Mouse (Mus musculus) liver, embryonic 14.5 days (tissue): ENCODE measurements at regions not wholly inside any gene's neighbourhood (a gene's known extent, or its start where the extent isn't known, plus 50 kb on each side); places are given as distances from the start of the nearest gene placed in this dataset.

ENCODE experiments used
- CTCF ChIP-seq: IDR thresholded peaks from 2 replicates; pipeline ENCODE4 v1.5.1; 2016; ENCODE audit warnings: antibody characterized with exemption, low read depth, control low read depth
- EP300 ChIP-seq: IDR thresholded peaks from 2 replicates; pipeline ENCODE4 v1.6.1; 2016; ENCODE audit warnings: antibody characterized with exemption, low read depth

DNA sequence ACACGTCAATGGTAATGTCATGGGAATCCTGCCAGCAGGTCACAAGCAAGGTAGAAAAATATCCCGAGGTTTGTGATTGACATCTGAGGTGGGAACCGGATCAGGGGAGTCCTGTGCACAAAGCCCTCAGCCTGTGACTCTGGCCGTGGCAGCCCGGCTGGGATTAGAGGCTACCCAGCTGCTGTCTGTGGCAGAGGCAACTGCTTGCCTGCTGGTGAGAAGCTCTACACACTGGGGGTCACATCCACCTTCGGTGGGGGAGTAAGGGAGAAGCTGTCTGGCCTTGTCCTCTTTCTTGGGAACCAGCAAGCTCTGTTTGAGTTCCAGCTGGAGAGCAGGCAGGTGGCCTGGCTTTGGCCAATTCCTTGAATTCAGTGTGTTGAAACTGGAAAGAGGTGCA, 64.3 kb upstream of the Cxcl12 start:
- no peak for TF ChIP-seq CTCF
- TF ChIP-seq EP300 = no peak
